Mouse (Mus musculus) brain, embryonic 14.5 days (tissue): ENCODE data around the gene Cxcl15.

Experiments
- CTCF ChIP-seq: fragments of 200-500 bp; IDR thresholded peaks from 2 replicates; pipeline ENCODE4 v1.5.1; 2012; ENCODE audit warnings: inconsistent platforms, mild to moderate bottlenecking, moderate library complexity, borderline replicate concordance; ENCODE audit not compliant: insufficient read depth, insufficient read length; ENCODE audit errors: extremely low read depth
- POLR2A ChIP-seq: fragments of 200-500 bp; IDR thresholded peaks from 2 replicates; pipeline ENCODE4 v1.6.1; 2012; ENCODE audit warnings: mild to moderate bottlenecking, inconsistent platforms, borderline replicate concordance; ENCODE audit not compliant: poor library complexity, insufficient read depth, insufficient read length, severe bottlenecking; ENCODE audit errors: extremely low read depth

DNA sequence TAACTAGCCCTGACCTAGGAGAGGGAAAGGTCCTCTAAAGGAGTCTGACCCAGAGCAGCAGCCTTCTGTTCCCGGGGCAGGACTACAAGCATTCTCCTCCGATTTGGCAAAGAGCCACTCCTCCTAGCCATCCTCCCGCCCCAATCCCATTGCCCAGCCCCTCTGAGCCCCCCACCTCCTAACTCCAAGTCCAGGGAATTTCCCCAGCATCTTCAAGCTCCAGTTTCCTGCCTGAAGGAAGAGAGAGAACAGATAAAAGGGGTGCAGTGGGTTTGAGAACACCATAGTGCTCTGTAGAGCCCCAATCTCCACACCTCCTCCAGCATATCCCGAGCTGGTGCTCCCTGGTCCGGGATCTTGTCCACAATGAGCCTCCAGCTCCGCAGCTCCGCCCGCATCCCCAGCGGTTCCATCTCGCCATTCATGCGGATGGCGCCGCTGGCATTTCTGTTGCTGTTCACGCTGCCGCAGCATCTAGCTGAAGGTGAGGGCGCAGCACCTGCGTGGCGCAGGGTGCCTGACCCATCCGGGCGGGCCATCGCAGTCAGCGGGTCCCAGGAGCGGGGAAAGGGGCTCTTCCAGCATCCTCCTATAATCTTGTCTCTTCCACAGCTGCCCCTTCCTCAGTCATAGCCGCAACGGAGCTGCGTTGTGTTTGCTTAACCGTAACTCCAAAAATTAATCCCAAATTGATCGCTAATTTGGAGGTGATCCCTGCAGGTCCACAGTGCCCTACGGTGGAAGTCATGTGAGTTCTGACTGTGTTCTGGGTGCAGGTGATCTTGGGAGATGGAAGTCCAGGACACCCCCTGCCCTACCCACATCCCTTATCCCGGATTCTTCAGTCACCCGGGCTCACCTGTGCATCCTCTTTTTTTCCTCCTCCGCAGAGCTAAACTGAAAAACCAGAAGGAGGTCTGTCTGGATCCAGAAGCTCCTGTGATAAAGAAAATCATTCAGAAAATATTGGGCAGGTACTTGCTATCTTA lies 35.0 kb upstream of the Cxcl15 start, which contains the start of gene Cxcl5:
- TF ChIP-seq CTCF, result no peak
- TF ChIP-seq POLR2A, result no peak
